Mouse (Mus musculus) cerebellum, adult 2 months (tissue): ENCODE results near the gene Ankub1.

Experiments used
- CTCF ChIP-seq: fragments of 200-500 bp; IDR thresholded peaks from 2 replicates; pipeline ENCODE4 v1.5.1; 2011; ENCODE audit warnings: low read depth, mild to moderate bottlenecking, control low read depth, low read length, moderate library complexity, borderline replicate concordance; ENCODE audit not compliant: insufficient read depth
- POLR2A ChIP-seq: fragments of 200-500 bp; IDR thresholded peaks from 2 replicates; pipeline ENCODE4 v1.6.1; 2011; ENCODE audit warnings: low read length, control low read depth, borderline replicate concordance; ENCODE audit not compliant: insufficient read depth

GRCm38 (mm10) chr3:57612430-57612997 is 80.1 kb downstream of the Ankub1 start:
- TF ChIP-seq POLR2A (no peak), CTCF (no peak)
